Mouse (Mus musculus) bone marrow macrophage, adult 2 months (primary cell): Measurements from ENCODE around the gene Olfr318.

Experiments used
- CTCF ChIP-seq: IDR thresholded peaks from 2 replicates; pipeline ENCODE4 v1.5.1; 2012; ENCODE audit warnings: low read depth, mild to moderate bottlenecking, low read length, moderate library complexity
- POLR2A ChIP-seq: IDR thresholded peaks from 2 replicates; pipeline ENCODE4 v1.6.1; 2012; ENCODE audit warnings: mild to moderate bottlenecking, low read depth, low read length, borderline replicate concordance

DNA sequence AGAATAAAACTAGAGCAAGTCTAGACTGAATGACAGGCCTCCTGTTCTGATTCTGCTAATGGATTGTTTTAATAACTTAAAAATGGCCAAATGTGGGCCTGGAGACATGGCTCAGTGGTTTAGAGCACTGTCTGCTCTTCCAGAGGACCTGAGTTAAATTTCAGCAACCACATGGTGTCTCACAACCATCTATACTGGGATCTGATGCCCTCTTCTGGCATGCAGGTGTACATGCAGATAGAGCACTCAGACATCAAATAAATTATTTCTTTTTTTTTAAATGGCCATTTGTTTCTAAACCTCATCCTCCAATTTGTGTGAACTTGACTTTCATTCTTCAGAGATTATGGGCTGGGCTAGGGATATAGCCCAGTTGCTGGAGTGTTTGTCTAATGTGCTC, 54.6 kb downstream of the Olfr318 start:
- TF ChIP-seq CTCF (no peak), POLR2A (no peak)
